In genomic region chr1:191089355-191089754, GRCm38 (mm10) we compare ENCODE assay signal across 1 mouse cellular context.
TF ChIP-seq lines count a peak whose summit lies in the region.

No protein-coding gene starts in this region.

TF ChIP-seq in MEL, 35 proteins besides CTCF, POLR2A, EP300 and RAD21:
- TF ChIP-seq ZMIZ1 (IDR thresholded peaks at IDR 0.05; ENCODE audit: low read depth, low read length) (0 out of 2 replicates have a peak, but pooled peaks have one; percentile 3), UBTF (IDR thresholded peaks at IDR 0.05; ENCODE audit: borderline replicate concordance, insufficient read depth, low read depth, low read length) (no peak), MAFK (IDR thresholded peaks at IDR 0.05; ENCODE audit: borderline replicate concordance, low read depth, low read length) (no peak), HCFC1 (IDR thresholded peaks at IDR 0.05; ENCODE audit: low read depth, low read length) (no peak), USF2 (IDR thresholded peaks at IDR 0.05; ENCODE audit: borderline replicate concordance in 1 of 2, insufficient read depth in 1 of 2, low read depth in 1 of 2, low read length in 2 of 2) (no peak), MEF2A (IDR thresholded peaks at IDR 0.05; ENCODE audit: extremely low read depth, insufficient replicate concordance, low read depth, low read length, poor library complexity, severe bottlenecking) (no peak), POLR2AphosphoS5 (IDR thresholded peaks at IDR 0.05; ENCODE audit: borderline replicate concordance, low read depth, low read length) (no peak), MXI1 (IDR thresholded peaks at IDR 0.05; ENCODE audit: low read depth, low read length) (peak; percentile 43), USF1 (IDR thresholded peaks at IDR 0.05; ENCODE audit: low read depth, low read length) (peak; percentile 52; the same call in 1 of the 2 replicates), ZKSCAN1 (IDR thresholded peaks at IDR 0.05; ENCODE audit: low read depth, low read length) (no peak), KAT2A (conservative IDR thresholded peaks at IDR 0.05; ENCODE audit: low read depth, low read length) (no peak), SMC3 (IDR thresholded peaks at IDR 0.05; ENCODE audit: low read depth, low read length) (no peak), JUND (IDR thresholded peaks at IDR 0.05; ENCODE audit: low read depth, low read length) (no peak), GABPA (IDR thresholded peaks at IDR 0.05; ENCODE audit: low read depth, low read length) (no peak), TAL1 (IDR thresholded peaks at IDR 0.05; ENCODE audit: low read length) (peak; percentile 42), CHD2 (IDR thresholded peaks at IDR 0.05; ENCODE audit: low read length) (no peak), RCOR1 (IDR thresholded peaks at IDR 0.05; ENCODE audit: low read depth, low read length) (peak; percentile 53; the same call in 1 of the 2 replicates), NELFE (IDR thresholded peaks at IDR 0.05; ENCODE audit: low read depth, low read length) (no peak), MYC (IDR thresholded peaks at IDR 0.05; ENCODE audit: low read depth, low read length) (peak; percentile 70; the same call in 1 of the 2 replicates), TCF12 (IDR thresholded peaks at IDR 0.05; ENCODE audit: low read depth, low read length) (peak; percentile 55), TBP (IDR thresholded peaks at IDR 0.05; ENCODE audit: low read depth, low read length) (no peak), ETS1 (IDR thresholded peaks at IDR 0.05; ENCODE audit: low read depth, low read length) (peak; percentile 89), CHD1 (IDR thresholded peaks at IDR 0.05; ENCODE audit: low read depth, low read length) (no peak), ZNF384 (IDR thresholded peaks at IDR 0.05; ENCODE audit: low read depth, low read length) (0 out of 2 replicates have a peak, but pooled peaks have one; percentile 17), BHLHE40 (IDR thresholded peaks at IDR 0.05; ENCODE audit: borderline replicate concordance, low read depth, low read length) (peak; percentile 96), ZC3H11A (IDR thresholded peaks at IDR 0.05; ENCODE audit: low read depth, low read length) (no peak), MAZ (IDR thresholded peaks at IDR 0.05; ENCODE audit: low read depth, low read length) (peak; percentile 48; the same call in 1 of the 2 replicates), SIN3A (IDR thresholded peaks at IDR 0.05; ENCODE audit: low read length) (peak; percentile 69), MYB (IDR thresholded peaks at IDR 0.05; ENCODE audit: low read depth, low read length) (peak; percentile 66; the same call in 1 of the 2 replicates), POLR2AphosphoS2 (IDR thresholded peaks at IDR 0.05; ENCODE audit: low read length) (no peak; the same call in 1 of the 2 replicates), NRF1 (IDR thresholded peaks at IDR 0.05; ENCODE audit: insufficient read depth, low read depth, low read length, poor library complexity, severe bottlenecking) (no peak), E2F4 (IDR thresholded peaks at IDR 0.05; ENCODE audit: borderline replicate concordance, low read depth, low read length) (no peak), GATA1 (IDR thresholded peaks at IDR 0.05; ENCODE audit: low read depth, low read length) (peak; percentile 77), MAX (IDR thresholded peaks at IDR 0.05; ENCODE audit: low read length) (0 out of 2 replicates have a peak, but pooled peaks have one; percentile 50), ELF1 (IDR thresholded peaks at IDR 0.05; ENCODE audit: low read depth, low read length) (no peak)
